Mouse (Mus musculus) kidney, adult 10 weeks (tissue): Measurements from ENCODE around the gene Olfr860. TPM values are rescaled to one million over a fixed set of nuclear protein-coding genes. Genes with fewer than 3 reads are reported as not detected.

Experiments used
- polyA plus RNA-seq: library from polyadenylated mRNA; stranded (reverse); fragments of 350-450 nt; fragmentation: Illumina TruSeq; extraction: RNeasy Lipid Tissue Mini Kit (QIAGEN cat#74804); gene quantifications from one replicate; pipeline ENCODE4 v1.2.3, GENCODE M21; 2014; ENCODE audit warnings: low read depth, low replicate concordance

Gene Olfr860
- polyA plus RNA-seq = not detected

GRCm38 (mm10) chr9:19849647-19850046, at the start of gene Olfr860:
Gene Olfr860 (minus strand): TSS chr9:19849747.

GRCm38 (mm10) chr9:19887904-19888303, 38.4 kb upstream of the Olfr860 start, which contains the start of gene Olfr862:
Gene Olfr862 (minus strand): TSS chr9:19888004.

GRCm38 (mm10) chr9:19804606-19805005, 44.9 kb downstream of the Olfr860 start, which contains the start of gene Olfr859:
Gene Olfr859 (plus strand): TSS chr9:19804906.

Other genes starting within 250 kb of the Olfr860 start
- 29.3 TPM for gene Zfp317, start 227.6 kb downstream of the Olfr860 start, polyA plus RNA-seq
- not detected for gene Olfr857, start 140.3 kb downstream of the Olfr860 start, polyA plus RNA-seq
- not detected for gene Olfr58, start 69.5 kb downstream of the Olfr860 start, polyA plus RNA-seq
- gene Olfr859, start 44.8 kb downstream of the Olfr860 start, polyA plus RNA-seq = not detected
- gene Olfr862, start 38.3 kb upstream of the Olfr860 start, polyA plus RNA-seq = not detected
- gene Olfr77, start 67.1 kb upstream of the Olfr860 start, polyA plus RNA-seq = not detected
- gene Olfr866, start 178.3 kb upstream of the Olfr860 start, polyA plus RNA-seq = not detected
- not detected for gene Olfr867, start 207.8 kb upstream of the Olfr860 start, polyA plus RNA-seq
- not detected for gene Olfr868, start 248.9 kb upstream of the Olfr860 start, polyA plus RNA-seq